In genomic region chr13:5804381-5804941, GRCm38 (mm10) we compare ENCODE assay signal across 9 mouse cellular contexts. TPM values are rescaled to one million over a fixed set of nuclear protein-coding genes. Genes with fewer than 3 reads are reported as not detected.
DNase-seq lines count a peak whose midpoint lies in the region; ATAC-seq and TF ChIP-seq lines count a peak whose summit lies in the region.
"Had no signal": no experiment of that assay in that cellular context is flagged by ENCODE, and none has a peak within 500 bp of the region (broad histone marks: within the 10 kb centered on the region; RNA-seq: fewer than 3 reads in every experiment).

No protein-coding gene starts in this region.

- peak; percentile 22 for DNase-seq in kidney, adult 18-20 months
- no peak for DNase-seq in kidney, postnatal 14 days
- DNase-seq in ES-E14 (ENCODE audit: low read depth, low spot score): no peak
- no peak for DNase-seq in ovary, postnatal 14 days (ENCODE audit: low spot score)

- no peaks in the 10 kb centered on the region for H3K9me3 ChIP-seq in ES-E14 (ENCODE audit: control insufficient read depth, insufficient read depth, low read depth, low read length)
- H3K9me3 ChIP-seq in heart, embryonic 15.5 days (replicated peaks): no peaks in the 10 kb centered on the region
- no peaks in the 10 kb centered on the region for H3K9me3 ChIP-seq in midbrain, embryonic 13.5 days

- H3K4me2 ChIP-seq in heart, embryonic 15.5 days: no peak overlapping the region
- no peak overlapping the region for H3K4me2 ChIP-seq in midbrain, embryonic 13.5 days (replicated peaks)

- in situ Hi-C loops in ES-E14 (cut with MboI; ENCODE audit: low sequenced_read_pairs in 2 of 2, unreplicated experiment in 2 of 2): no loop called here

- ATAC-seq in heart, embryonic 15.5 days (replicated peaks; ENCODE audit: insufficient number of reproducible peaks, insufficient read depth, low FRiP score, low read depth): no peak
- peak; percentile 45 for ATAC-seq in megakaryocyte, adult 5-6 weeks (ENCODE audit: poor library complexity, severe bottlenecking)
- no peak for ATAC-seq in midbrain, embryonic 13.5 days
- ATAC-seq in erythroblast, adult 5-6 weeks (replicated peaks; ENCODE audit: low FRiP score, poor library complexity, severe bottlenecking): no peak

- H3K36me3 ChIP-seq in ES-E14 (ENCODE audit: control insufficient read depth, insufficient read depth, low read length, poor library complexity, severe bottlenecking): no peaks in the 10 kb centered on the region
- H3K36me3 ChIP-seq in heart, embryonic 15.5 days: no peaks in the 10 kb centered on the region
- H3K36me3 ChIP-seq in midbrain, embryonic 13.5 days: no peaks in the 10 kb centered on the region

- no peak overlapping the region for H3K9ac ChIP-seq in ES-E14 (ENCODE audit: insufficient read depth, low read depth, low read length, poor library complexity, severe bottlenecking)
- H3K9ac ChIP-seq in heart, embryonic 15.5 days: no peak overlapping the region
- no peak overlapping the region for H3K9ac ChIP-seq in midbrain, embryonic 13.5 days (replicated peaks)

- H3K27ac ChIP-seq in ES-E14 (ENCODE audit: insufficient read depth, low read depth, low read length, poor library complexity, severe bottlenecking): no peak overlapping the region; the same call in 1 of the 2 replicates
- H3K27ac ChIP-seq in heart, embryonic 15.5 days: peak overlapping the region; percentile 81
- no peak overlapping the region for H3K27ac ChIP-seq in midbrain, embryonic 13.5 days

- WGBS in heart, embryonic 15.5 days: 49% methylated on average over 7 of the region's 7 CpGs
- 26% methylated on average over 7 of the region's 7 CpGs for WGBS in midbrain, embryonic 13.5 days

- no peaks in the 10 kb centered on the region for H3K27me3 ChIP-seq in heart, embryonic 15.5 days
- no peaks in the 10 kb centered on the region for H3K27me3 ChIP-seq in midbrain, embryonic 13.5 days

- peaks cover 5 to 14% of the 10 kb centered on the region in 2 experiments; a peak in 3 of 4 replicates for H3K4me1 ChIP-seq in ES-E14 (ENCODE audit: control insufficient read depth in 2 of 2, insufficient read depth in 2 of 2, low read length in 2 of 2, poor library complexity in 1 of 2)
- H3K4me1 ChIP-seq in heart, embryonic 15.5 days (replicated peaks): peaks cover 29% of the 10 kb centered on the region
- H3K4me1 ChIP-seq in midbrain, embryonic 13.5 days (replicated peaks): peaks cover 4% of the 10 kb centered on the region; the same call in 1 of the 2 replicates

- no peak overlapping the region for H3K4me3 ChIP-seq in ES-E14 (ENCODE audit: insufficient read depth in 1 of 2, low read depth in 1 of 2, low read length in 2 of 2, poor library complexity in 1 of 2, severe bottlenecking in 1 of 2)
- H3K4me3 ChIP-seq in heart, embryonic 15.5 days: no peak overlapping the region
- no peak overlapping the region for H3K4me3 ChIP-seq in midbrain, embryonic 13.5 days (replicated peaks)
- H3K4me3 ChIP-seq: erythroblast, embryonic 14.5 days had no signal

TF ChIP-seq in ES-E14, 5 proteins besides CTCF, POLR2A, EP300 and RAD21:
- TF ChIP-seq ZNF384 (IDR thresholded peaks at IDR 0.05; ENCODE audit: low read depth, low read length) (peak; percentile 84), HCFC1 (IDR thresholded peaks at IDR 0.05; ENCODE audit: borderline replicate concordance, insufficient read depth, low read length) (no peak), CHD2 (IDR thresholded peaks at IDR 0.05; ENCODE audit: low read depth, low read length) (no peak), ZC3H11A (IDR thresholded peaks at IDR 0.05; ENCODE audit: borderline replicate concordance, low read depth, low read length) (no peak), MAFK (IDR thresholded peaks at IDR 0.05; ENCODE audit: insufficient read depth, low read depth, low read length) (no peak)

RNA-seq across cellular contexts. Expression of gene Klf6, which starts 56.8 kb away (rescaled TPM):
- total RNA-seq in ES-E14 (2012; rRNA removed): 36.0 and 53.8 TPM in 2 replicates
- polyA plus RNA-seq in heart, embryonic 15.5 days (2015; fragmentation: Nextera tagmentation; extraction: Ambion mirVana): 75.0 and 80.9 TPM in 2 replicates
- total RNA-seq in megakaryocyte, adult 5-6 weeks (2015): 160 and 180 TPM in 2 replicates
- 192 and 198 TPM in 2 replicates for total RNA-seq in megakaryocyte, adult 5-6 weeks (2017)
- polyA plus RNA-seq in midbrain, embryonic 13.5 days (2015; fragmentation: Nextera tagmentation; extraction: Ambion mirVana): 68.3 and 82.1 TPM in 2 replicates
- 20.8 and 21.9 TPM in 2 replicates for total RNA-seq in erythroblast, adult 5-6 weeks (2015; ENCODE audit: low replicate concordance)
- 19.7 and 37.8 TPM in 2 replicates for total RNA-seq in erythroblast, adult 5-6 weeks (2017; ENCODE audit: low replicate concordance)
